Mouse (Mus musculus) adipocyte (in vitro differentiated cells): Measurements from ENCODE around the gene Tead4.
"Not testable (repeated sequence)": the region's sequence is repeated elsewhere in the genome, so short reads cannot be mapped to it uniquely, and the experiment has no call there.

ENCODE experiments used
- DNase-seq: peaks from one replicate; pipeline ENCODE4 v3.0.0-alpha.2; 2016; ENCODE audit warnings: low spot score

Tead4 gene

DNA sequence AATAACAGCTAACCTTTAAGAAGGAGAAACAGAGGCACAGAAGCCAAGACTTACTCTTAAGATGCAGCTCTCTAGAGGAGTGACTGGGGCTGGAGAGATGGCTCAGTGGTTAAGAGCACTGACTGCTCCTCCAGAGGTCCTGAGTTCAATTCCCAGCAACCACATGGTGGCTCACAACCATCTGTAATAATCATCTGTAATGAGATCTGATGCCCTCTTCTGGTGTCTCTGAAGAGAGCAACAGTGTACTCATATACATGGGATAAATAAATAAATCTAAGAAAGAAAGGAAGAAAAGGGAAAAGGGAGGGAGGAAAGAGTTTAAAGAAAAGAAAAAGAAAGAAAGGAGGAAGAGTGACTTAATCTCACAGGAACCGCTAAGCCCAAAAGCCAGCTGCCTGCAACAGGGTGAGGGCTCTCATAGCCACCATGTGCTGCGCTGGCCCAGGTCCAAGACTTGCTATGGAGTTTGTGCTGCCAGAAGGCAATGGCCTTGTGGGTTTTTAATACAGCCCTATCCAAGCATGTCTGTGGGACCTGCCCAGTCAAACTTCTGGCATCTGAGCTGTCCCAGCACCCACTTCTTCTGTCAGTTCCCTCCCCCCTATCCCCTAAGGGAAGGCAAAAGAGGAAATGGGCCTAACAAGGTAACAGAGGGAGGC, 63.4 kb downstream of the Tead4 start:
- peak; percentile 40 for DNase-seq

- DNase-seq: no peak
These were observed 64.0 kb downstream of the Tead4 start for GRCm38 (mm10) chr6:128236581-128236980.

DNA sequence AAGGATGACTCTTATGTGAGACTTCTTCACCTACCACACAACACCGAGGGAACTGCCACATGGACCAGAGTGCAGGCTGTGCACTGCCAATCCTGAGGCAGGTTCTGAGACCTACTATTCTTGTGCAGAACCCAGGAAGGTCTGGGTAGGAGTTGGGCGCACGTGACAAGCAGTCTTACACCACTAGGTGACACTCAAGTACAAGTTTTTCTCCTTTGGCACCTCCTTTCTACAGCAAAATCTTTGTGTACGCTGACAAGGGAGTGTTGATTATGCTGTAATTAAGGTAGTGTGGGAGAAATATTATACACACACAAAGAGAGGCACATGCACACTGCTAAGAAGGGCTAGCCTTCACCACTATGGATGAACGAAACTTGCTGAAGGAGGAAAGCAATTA, 66.4 kb downstream of the Tead4 start:
- DNase-seq: peak; percentile 78

- DNase-seq: no peak
These were observed 68.4 kb downstream of the Tead4 start for GRCm38 (mm10) chr6:128232216-128232615.

- no peak for DNase-seq
These were observed 68.9 kb downstream of the Tead4 start for GRCm38 (mm10) chr6:128231741-128232140.

DNA sequence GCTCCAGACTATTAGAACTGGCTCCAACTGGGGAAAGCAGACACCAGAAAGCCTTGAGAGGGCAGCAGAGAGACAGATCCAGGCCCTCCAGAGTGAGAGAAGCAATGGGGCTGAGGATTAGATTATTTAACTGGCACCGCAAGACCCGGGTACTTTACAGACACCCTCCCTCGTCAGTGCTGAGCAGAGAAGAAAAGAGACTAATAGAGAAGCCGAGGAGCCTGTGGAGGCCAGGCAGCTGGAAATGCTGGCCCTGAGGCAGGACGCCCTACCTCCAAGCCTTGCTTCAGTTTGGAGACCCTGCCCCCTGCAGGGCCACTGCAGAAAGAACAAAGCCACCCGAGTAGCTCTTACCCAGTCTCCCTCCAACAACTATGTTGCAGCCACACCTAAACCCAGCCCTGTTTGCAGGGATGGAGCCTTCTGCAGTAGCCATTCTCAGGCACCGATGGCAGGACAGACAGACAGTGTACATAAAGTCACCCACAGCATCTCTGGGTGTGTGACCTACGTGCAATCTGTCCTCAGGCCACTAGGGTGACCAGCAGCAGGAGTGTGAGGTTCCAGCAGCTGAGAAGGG, 73.1 kb downstream of the Tead4 start:
- DNase-seq: no peak

DNA sequence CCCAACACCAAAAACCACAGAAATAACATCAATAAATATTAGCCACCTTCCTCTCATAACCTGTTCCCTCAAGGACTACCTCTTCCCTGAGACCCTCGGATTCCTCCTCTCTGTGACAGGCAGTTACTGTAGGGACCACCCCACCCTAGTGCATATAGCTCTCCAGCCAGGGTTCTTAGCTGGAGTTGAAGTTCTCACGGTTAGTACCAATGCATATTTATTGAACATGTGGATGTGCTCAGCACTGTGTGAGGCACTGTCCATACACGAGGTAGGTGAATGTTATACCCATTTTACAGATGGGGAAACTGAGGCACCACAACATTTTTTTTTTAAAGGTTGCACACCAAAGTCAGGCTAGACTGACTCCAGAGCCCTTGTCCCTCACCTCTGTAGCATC, 73.7 kb downstream of the Tead4 start:
- no peak for DNase-seq

DNA sequence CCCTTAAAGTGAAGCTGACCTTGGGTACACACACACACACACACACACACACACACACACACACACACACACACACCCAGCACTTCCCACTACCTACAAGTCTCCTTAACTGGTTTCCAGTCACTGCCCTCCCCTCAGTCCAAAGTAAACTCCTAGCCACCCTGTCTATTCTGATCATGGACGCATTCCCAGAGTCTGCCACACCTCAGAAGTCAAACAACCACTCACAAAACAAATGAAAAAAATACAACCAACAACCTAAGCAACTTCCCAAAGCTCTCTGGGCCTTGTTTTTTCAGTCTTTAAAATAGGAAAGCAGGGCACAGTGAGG, 74.8 kb downstream of the Tead4 start:
- DNase-seq: no peak

DNA sequence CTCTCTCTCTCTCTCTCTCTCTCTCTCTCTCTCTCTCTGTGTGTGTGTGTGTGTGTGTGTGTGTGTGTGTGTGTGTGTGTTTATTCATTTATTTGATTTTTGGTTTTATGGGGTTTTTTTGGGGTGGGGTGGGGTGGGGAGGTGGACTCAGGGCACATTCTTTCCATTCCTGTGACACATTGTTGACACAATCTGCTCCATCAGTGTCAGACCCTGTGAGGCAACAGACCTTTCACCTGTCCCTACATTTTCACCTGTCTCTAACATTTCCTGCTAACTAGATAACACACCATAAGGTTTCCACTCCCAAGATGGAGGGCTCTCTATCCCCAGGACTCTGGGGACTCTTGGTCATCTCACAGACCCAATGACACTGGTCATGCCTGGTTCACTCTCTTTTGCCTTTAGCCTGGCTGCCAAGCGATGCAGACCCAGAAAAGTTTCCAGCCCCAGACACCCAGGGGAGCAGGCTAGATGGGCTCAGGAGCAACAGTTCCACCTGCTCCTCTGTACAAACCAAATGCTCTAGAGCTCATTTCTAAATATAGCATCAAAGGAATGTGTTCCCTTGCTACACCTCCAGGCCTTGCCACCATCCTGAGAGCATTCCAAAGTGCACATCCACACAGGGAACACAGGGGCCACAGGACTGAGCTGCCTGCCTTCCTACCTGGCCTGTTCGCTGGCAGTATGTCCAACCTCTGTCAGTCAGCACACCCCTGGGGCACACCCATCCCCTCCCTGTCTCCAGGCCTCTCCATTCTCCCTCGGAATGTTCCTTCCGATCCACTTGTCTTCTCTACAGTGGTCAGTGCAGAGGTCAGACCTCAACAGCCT, 75.4 kb downstream of the Tead4 start:
- no peak for DNase-seq

- no peak for DNase-seq
These were observed 77.5 kb downstream of the Tead4 start for GRCm38 (mm10) chr6:128223159-128223558.

DNA sequence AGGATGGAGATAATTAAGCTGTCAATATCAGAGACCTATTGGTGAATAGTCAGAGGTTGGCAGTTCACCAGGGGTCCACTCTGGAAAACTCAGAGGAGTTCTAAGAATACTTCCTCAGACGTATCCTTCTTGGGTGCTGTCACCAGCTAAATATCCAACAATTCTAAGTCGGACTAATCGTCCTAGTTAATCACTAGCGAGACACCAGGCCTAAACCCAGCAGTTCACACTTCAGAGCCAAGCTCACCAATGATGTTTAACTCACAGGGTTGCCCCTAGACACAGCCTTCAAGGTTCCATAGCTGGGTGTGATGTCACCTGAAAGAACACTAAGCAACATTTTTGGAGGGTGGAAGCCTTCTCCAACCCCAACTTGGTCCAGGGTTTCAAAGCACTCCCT, 85.6 kb downstream of the Tead4 start:
- DNase-seq: not testable (repeated sequence)

DNA sequence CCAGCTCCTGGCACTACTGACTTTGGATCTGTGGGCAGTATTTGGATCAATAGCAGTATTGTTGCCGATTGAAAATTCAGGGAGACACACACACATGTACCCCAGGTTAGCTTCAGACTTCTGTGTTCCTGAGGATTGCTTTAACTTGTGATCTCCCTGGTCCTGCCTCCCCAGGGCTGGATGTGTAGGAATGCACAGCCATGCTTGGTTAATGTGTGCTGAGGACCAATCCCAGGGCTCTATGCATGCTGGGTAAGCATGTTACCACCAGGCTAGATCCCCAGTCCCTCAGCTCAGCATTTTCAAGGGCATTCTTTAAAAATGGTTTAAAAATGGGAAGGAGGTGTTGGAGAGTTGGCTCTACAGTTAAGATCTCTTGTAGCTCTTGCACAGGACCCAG, 91.4 kb downstream of the Tead4 start:
- not testable (repeated sequence) for DNase-seq

DNA sequence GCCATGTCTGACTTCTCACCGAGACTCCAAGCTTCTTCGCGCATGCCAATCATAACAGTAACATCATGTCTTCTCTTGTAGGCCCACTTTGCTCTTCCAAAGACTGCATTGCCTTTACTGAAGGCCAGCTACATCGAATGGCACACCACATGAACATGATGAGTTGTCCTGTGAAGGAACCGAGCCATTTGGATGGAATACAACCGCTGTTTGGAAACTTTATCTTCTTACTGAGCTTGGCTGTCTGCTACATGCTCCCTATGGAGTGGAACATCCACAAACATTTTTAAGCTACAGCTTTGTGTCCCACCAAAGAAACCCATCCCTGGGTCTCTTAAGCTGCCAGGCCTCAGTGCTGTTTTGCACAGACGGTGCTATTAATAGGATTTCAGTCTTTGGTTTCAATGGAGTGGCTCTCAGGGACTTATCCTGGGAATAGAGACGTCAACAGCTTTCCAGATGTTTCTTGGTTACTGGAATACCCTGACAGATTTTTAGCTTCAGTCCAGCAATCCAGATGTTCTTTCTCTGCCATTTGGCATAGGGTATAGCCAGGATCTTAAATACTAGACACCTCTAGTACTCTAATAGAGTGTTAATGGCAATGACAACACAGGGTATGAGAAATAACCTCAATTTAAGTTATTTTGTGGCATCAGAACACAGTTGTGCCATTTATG, 92.0 kb downstream of the Tead4 start:
- DNase-seq: peak; percentile 50

- DNase-seq: no peak
These were observed 97.1 kb downstream of the Tead4 start for GRCm38 (mm10) chr6:128203557-128203956.

GRCm38 (mm10) chr6:128200847-128201640, 99.6 kb downstream of the Tead4 start:
- peak; percentile 91 for DNase-seq

DNA sequence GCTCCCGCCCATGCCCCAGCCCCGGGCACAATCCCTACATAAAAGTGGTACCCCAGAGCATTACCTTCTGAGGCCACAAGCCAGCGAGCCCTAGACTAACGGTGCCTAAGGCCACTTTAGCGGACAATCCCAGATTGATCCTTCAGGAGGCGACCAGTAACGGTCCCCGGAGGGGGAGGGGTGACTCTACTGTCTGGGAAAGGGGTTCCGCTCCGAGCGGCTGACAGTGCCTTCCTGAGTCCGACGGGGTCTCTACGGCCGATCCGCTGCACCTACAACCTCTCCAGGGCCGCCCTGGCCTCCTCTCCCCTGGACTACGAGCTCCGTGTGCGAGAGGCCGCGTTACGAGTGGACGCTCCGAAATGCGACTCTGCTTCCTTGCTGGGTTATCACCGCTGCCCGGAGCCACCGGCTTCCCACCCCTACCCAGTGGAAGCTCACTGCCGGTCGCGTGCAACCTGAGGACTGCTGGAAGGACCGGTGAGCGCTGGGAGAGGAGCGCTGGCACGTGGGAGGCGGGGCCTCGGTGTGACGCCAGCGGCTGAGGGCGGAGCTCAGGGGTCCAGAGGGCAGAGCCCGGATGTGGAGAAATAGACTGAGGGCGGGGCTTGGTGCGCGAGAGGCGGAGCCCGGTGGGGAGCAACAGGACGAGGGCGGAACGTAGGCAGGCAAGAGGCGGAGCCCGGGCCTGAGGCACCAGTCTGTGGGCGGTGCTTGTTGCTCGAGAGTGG, 100.3 kb downstream of the Tead4 start:
- peak; percentile 100 for DNase-seq

GRCm38 (mm10) chr6:128183521-128183920, 117.1 kb downstream of the Tead4 start:
- peak; percentile 42 for DNase-seq

- DNase-seq: no peak
These were observed 119.4 kb downstream of the Tead4 start for GRCm38 (mm10) chr6:128181176-128181575.

- DNase-seq: no peak
These were observed 121.0 kb downstream of the Tead4 start for GRCm38 (mm10) chr6:128179651-128180050.

- no peak for DNase-seq
These were observed 121.4 kb downstream of the Tead4 start for GRCm38 (mm10) chr6:128179247-128179646.

DNA sequence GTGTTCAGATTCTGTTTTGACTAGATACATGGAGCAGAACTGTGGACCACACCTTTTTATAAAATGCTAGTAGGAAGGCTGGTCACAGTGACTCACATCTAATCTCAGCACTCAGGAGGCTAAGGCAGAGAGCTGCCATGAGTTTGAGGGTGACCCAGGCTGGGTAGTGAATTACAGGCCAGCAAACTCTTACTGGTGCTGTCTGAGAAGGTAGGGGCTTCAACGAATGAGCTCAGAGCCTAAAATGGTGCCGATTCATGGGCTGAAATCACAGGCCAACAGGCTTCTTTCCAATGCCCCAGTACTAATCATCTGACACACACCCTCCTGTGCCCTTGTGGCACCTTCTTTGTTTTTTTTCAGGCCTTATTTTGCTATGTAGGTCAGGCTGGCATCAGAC, 121.9 kb downstream of the Tead4 start:
- DNase-seq: no peak
